Mouse (Mus musculus) retina, postnatal 1 day (tissue): ENCODE results near the gene Slc2a2.
"Not testable (repeated sequence)": the region's sequence is repeated elsewhere in the genome, so short reads cannot be mapped to it uniquely, and the experiment has no call there.

Experiments
- DNase-seq: peaks from one replicate; pipeline ENCODE4 v3.0.0-alpha.2; 2012

Slc2a2 gene

GRCm38 (mm10) chr3:28736981-28737380 lies 39.3 kb downstream of the Slc2a2 start:
- no peak for DNase-seq

- no peak for DNase-seq
Measured at GRCm38 (mm10) chr3:28740353-28740752, 42.6 kb downstream of the Slc2a2 start.

- peak; percentile 42 for DNase-seq
Measured at GRCm38 (mm10) chr3:28743251-28743650, 45.5 kb downstream of the Slc2a2 start.

GRCm38 (mm10) chr3:28745835-28746483 lies 48.3 kb downstream of the Slc2a2 start:
- DNase-seq = peak; percentile 92

- DNase-seq = no peak
Measured at GRCm38 (mm10) chr3:28748151-28748550, 50.4 kb downstream of the Slc2a2 start.

- no peak for DNase-seq
Measured at GRCm38 (mm10) chr3:28748956-28749355, 51.3 kb downstream of the Slc2a2 start.

GRCm38 (mm10) chr3:28755477-28755876 lies 57.8 kb downstream of the Slc2a2 start:
- peak; percentile 34 for DNase-seq

- DNase-seq = no peak
Measured at GRCm38 (mm10) chr3:28761225-28761789, 63.6 kb downstream of the Slc2a2 start.

GRCm38 (mm10) chr3:28766935-28767334 lies 69.2 kb downstream of the Slc2a2 start:
- no peak for DNase-seq

GRCm38 (mm10) chr3:28768222-28768621 lies 70.5 kb downstream of the Slc2a2 start:
- no peak for DNase-seq

GRCm38 (mm10) chr3:28772919-28773318 lies 75.2 kb downstream of the Slc2a2 start:
- not testable (repeated sequence) for DNase-seq

GRCm38 (mm10) chr3:28775361-28775760 lies 77.7 kb downstream of the Slc2a2 start:
- no peak for DNase-seq

GRCm38 (mm10) chr3:28775958-28776357 lies 78.3 kb downstream of the Slc2a2 start:
- DNase-seq = no peak

GRCm38 (mm10) chr3:28776491-28776890 lies 78.8 kb downstream of the Slc2a2 start:
- DNase-seq = no peak

GRCm38 (mm10) chr3:28780511-28780910 lies 82.8 kb downstream of the Slc2a2 start:
- no peak for DNase-seq
